Mouse (Mus musculus): ENCODE results near the gene Pgpep1l. TPM values are rescaled to one million over a fixed set of nuclear protein-coding genes. Genes with fewer than 3 reads are reported as not detected.

Pgpep1l gene
- polyA plus RNA-seq, 2 experiments: 0.19 to 0.80 TPM

GRCm38 (mm10) chr7:68246249-68246648 lies 17.8 kb downstream of the Pgpep1l start:
- Histone ChIP-seq H3K9me3 (ENCODE audit: control insufficient read depth, low read length) (no peaks in the 10 kb centered on the region), H3K4me1 (ENCODE audit: control insufficient read depth, insufficient read depth, low read length) (peaks cover 5% of the 10 kb centered on the region; the same call in 1 of the 2 replicates), H3K27me3 (ENCODE audit: control insufficient read depth, insufficient read depth, low read length) (no peaks in the 10 kb centered on the region), H3K9ac (ENCODE audit: low read depth, low read length, severe bottlenecking) (no peak overlapping the region), H3K4me3 (replicated peaks; ENCODE audit: low read length) (no peak overlapping the region), H3K36me3 (ENCODE audit: control insufficient read depth, insufficient read depth, low read length) (no peaks in the 10 kb centered on the region), H3K4me2 (replicated peaks; ENCODE audit: low read depth, low read length, severe bottlenecking) (no peak overlapping the region), H3K27ac (replicated peaks; ENCODE audit: low read depth, low read length) (no peak overlapping the region)
- WGBS: 36% methylated on average over 8 of the region's 8 CpGs
- ATAC-seq (ENCODE audit: low FRiP score, low read depth) (no peak), DNase-seq (ENCODE audit: low spot score) (no peak)
- no peak for TF ChIP-seq POLR2A (IDR thresholded peaks at IDR 0.05; ENCODE audit: borderline replicate concordance, extremely low read depth, insufficient read depth, insufficient read length)

GRCm38 (mm10) chr7:68245681-68246080 lies 18.4 kb downstream of the Pgpep1l start:
- Histone ChIP-seq H3K36me3 (ENCODE audit: control insufficient read depth, insufficient read depth, low read length) (no peaks in the 10 kb centered on the region), H3K9me3 (ENCODE audit: control insufficient read depth, low read length) (no peaks in the 10 kb centered on the region), H3K4me1 (ENCODE audit: control insufficient read depth, insufficient read depth, low read length) (peaks cover 5% of the 10 kb centered on the region; the same call in 1 of the 2 replicates), H3K27me3 (ENCODE audit: control insufficient read depth, insufficient read depth, low read length) (no peaks in the 10 kb centered on the region), H3K9ac (ENCODE audit: low read depth, low read length, severe bottlenecking) (no peak overlapping the region), H3K4me3 (replicated peaks; ENCODE audit: low read length) (no peak overlapping the region), H3K27ac (replicated peaks; ENCODE audit: low read depth, low read length) (no peak overlapping the region), H3K4me2 (replicated peaks; ENCODE audit: low read depth, low read length, severe bottlenecking) (no peak overlapping the region)
- 36% methylated on average over 4 of the region's 4 CpGs for WGBS
- DNase-seq (ENCODE audit: low spot score): no peak
- ATAC-seq (ENCODE audit: low FRiP score, low read depth): no peak
- no peak for TF ChIP-seq POLR2A (IDR thresholded peaks at IDR 0.05; ENCODE audit: borderline replicate concordance, extremely low read depth, insufficient read depth, insufficient read length)

- no peak overlapping the region for H3K4me3 ChIP-seq (replicated peaks; ENCODE audit: low read length)
- DNase-seq (ENCODE audit: low spot score) (no peak), ATAC-seq (ENCODE audit: low FRiP score, low read depth) (no peak)
- no peak for TF ChIP-seq POLR2A (IDR thresholded peaks at IDR 0.05; ENCODE audit: borderline replicate concordance, extremely low read depth, insufficient read depth, insufficient read length)
- H3K4me1 ChIP-seq (ENCODE audit: control insufficient read depth, insufficient read depth, low read length): peaks cover 5% of the 10 kb centered on the region; the same call in 1 of the 2 replicates
- H3K36me3 ChIP-seq (ENCODE audit: control insufficient read depth, insufficient read depth, low read length): no peaks in the 10 kb centered on the region
- no peak overlapping the region for H3K9ac ChIP-seq (ENCODE audit: low read depth, low read length, severe bottlenecking)
- WGBS: 85% methylated on average over 9 of the region's 9 CpGs
- H3K27me3 ChIP-seq (ENCODE audit: control insufficient read depth, insufficient read depth, low read length): no peaks in the 10 kb centered on the region
- no peaks in the 10 kb centered on the region for H3K9me3 ChIP-seq (ENCODE audit: control insufficient read depth, low read length)
- no peak overlapping the region for H3K27ac ChIP-seq (replicated peaks; ENCODE audit: low read depth, low read length)
- H3K4me2 ChIP-seq (replicated peaks; ENCODE audit: low read depth, low read length, severe bottlenecking): no peak overlapping the region
Measured at GRCm38 (mm10) chr7:68241205-68241604, 22.8 kb downstream of the Pgpep1l start.

GRCm38 (mm10) chr7:68239220-68239827 lies 24.7 kb downstream of the Pgpep1l start:
- TF ChIP-seq POLR2A (IDR thresholded peaks at IDR 0.05; ENCODE audit: borderline replicate concordance, extremely low read depth, insufficient read depth, insufficient read length): no peak
- H3K9me3 ChIP-seq (ENCODE audit: control insufficient read depth, low read length): no peaks in the 10 kb centered on the region
- ATAC-seq (ENCODE audit: low FRiP score, low read depth) (no peak), DNase-seq (ENCODE audit: low spot score) (no peak)
- H3K9ac ChIP-seq (ENCODE audit: low read depth, low read length, severe bottlenecking): no peak overlapping the region
- 61% methylated on average over 11 of the region's 11 CpGs for WGBS
- H3K36me3 ChIP-seq (ENCODE audit: control insufficient read depth, insufficient read depth, low read length): no peaks in the 10 kb centered on the region; the same call in 1 of the 2 replicates
- no peaks in the 10 kb centered on the region for H3K4me1 ChIP-seq (ENCODE audit: control insufficient read depth, insufficient read depth, low read length)
- H3K4me3 ChIP-seq (replicated peaks; ENCODE audit: low read length): no peak overlapping the region
- no peak overlapping the region for H3K4me2 ChIP-seq (replicated peaks; ENCODE audit: low read depth, low read length, severe bottlenecking)
- H3K27ac ChIP-seq (replicated peaks; ENCODE audit: low read depth, low read length): no peak overlapping the region
- no peaks in the 10 kb centered on the region for H3K27me3 ChIP-seq (ENCODE audit: control insufficient read depth, insufficient read depth, low read length)

GRCm38 (mm10) chr7:68236817-68237216 lies 27.2 kb downstream of the Pgpep1l start:
- no peak overlapping the region for H3K27ac ChIP-seq (replicated peaks; ENCODE audit: low read depth, low read length)
- H3K27me3 ChIP-seq (ENCODE audit: control insufficient read depth, insufficient read depth, low read length): no peaks in the 10 kb centered on the region
- DNase-seq (ENCODE audit: low spot score) (no peak), ATAC-seq (ENCODE audit: low FRiP score, low read depth) (no peak)
- 79% methylated on average over 8 of the region's 8 CpGs for WGBS
- H3K36me3 ChIP-seq (ENCODE audit: control insufficient read depth, insufficient read depth, low read length): peaks cover 2% of the 10 kb centered on the region; the same call in 1 of the 2 replicates
- H3K9me3 ChIP-seq (ENCODE audit: control insufficient read depth, low read length): no peaks in the 10 kb centered on the region
- TF ChIP-seq POLR2A (IDR thresholded peaks at IDR 0.05; ENCODE audit: borderline replicate concordance, extremely low read depth, insufficient read depth, insufficient read length): no peak
- H3K4me1 ChIP-seq (ENCODE audit: control insufficient read depth, insufficient read depth, low read length): peaks cover 4% of the 10 kb centered on the region
- no peak overlapping the region for H3K9ac ChIP-seq (ENCODE audit: low read depth, low read length, severe bottlenecking)
- H3K4me3 ChIP-seq (replicated peaks; ENCODE audit: low read length): no peak overlapping the region
- no peak overlapping the region for H3K4me2 ChIP-seq (replicated peaks; ENCODE audit: low read depth, low read length, severe bottlenecking)

Data from limb, embryonic 14.5 days (tissue).